Mouse (Mus musculus) intestine, embryonic 15.5 days (tissue): ENCODE results near the gene Capn7. TPM values are rescaled to one million over a fixed set of nuclear protein-coding genes. Genes with fewer than 3 reads are reported as not detected.

Experiments used
- ATAC-seq: fragments of 200-750 bp; cut with Nextera tagmentation; 2 replicates; pipeline ENCODE4 v1.8.0; 2017; ENCODE audit warnings: moderate TSS enrichment, moderate library complexity
- H3K27ac ChIP-seq: fragments of 300-500 bp; sonication (generic); 2 replicates; pipeline ENCODE4 v1.5.1; 2015; ENCODE audit warnings: mild to moderate bottlenecking, inconsistent platforms
- H3K27me3 ChIP-seq: fragments of 300-500 bp; sonication (generic); replicated peaks from 2 replicates; pipeline ENCODE4 v1.6.1; 2015; ENCODE audit warnings: inconsistent platforms
- H3K36me3 ChIP-seq: fragments of 300-500 bp; sonication (generic); 2 replicates; pipeline ENCODE4 v1.6.1; 2015; ENCODE audit warnings: inconsistent platforms
- H3K4me1 ChIP-seq: fragments of 300-500 bp; sonication (generic); replicated peaks from 2 replicates; pipeline ENCODE4 v1.6.1; 2015; ENCODE audit warnings: inconsistent platforms
- H3K4me2 ChIP-seq: fragments of 300-500 bp; sonication (generic); replicated peaks from 2 replicates; pipeline ENCODE4 v1.6.1; 2015; ENCODE audit warnings: mild to moderate bottlenecking, inconsistent platforms
- H3K4me3 ChIP-seq: fragments of 300-500 bp; sonication (generic); replicated peaks from 2 replicates; pipeline ENCODE4 v1.5.1; 2015; ENCODE audit warnings: inconsistent platforms
- H3K9ac ChIP-seq: fragments of 300-500 bp; sonication (generic); 2 replicates; pipeline ENCODE4 v1.6.1; 2015; ENCODE audit warnings: inconsistent platforms
- H3K9me3 ChIP-seq: fragments of 300-500 bp; sonication (generic); 2 replicates; pipeline ENCODE4 v1.6.1; 2016; ENCODE audit warnings: inconsistent platforms
- WGBS: fragments of 180-500 bp; shearing (Covaris S2); methylation state at CpG from one replicate; pipeline ENCODE4 v1.1.7; 2015; 5-methylcytosine and 5-hydroxymethylcytosine counted together
- polyA plus RNA-seq: library from polyadenylated mRNA; unstranded; fragments of >200 nt; fragmentation: Nextera tagmentation; extraction: Ambion mirVana; gene quantifications from 2 replicates; pipeline ENCODE4 v1.2.1, GENCODE M21; 2015

Gene Capn7
- polyA plus RNA-seq: 34.9 and 36.5 TPM in 2 replicates

- H3K4me2 ChIP-seq: peak within 1 kb of the TSS; percentile 70
- H3K4me1 ChIP-seq: 0 out of 2 replicates have a peak, but pooled peaks cover 5% of the 10 kb centered on the region
- H3K27me3 ChIP-seq: no peaks in the 10 kb centered on the region
- H3K4me3 ChIP-seq: peak within 1 kb of the TSS; percentile 95
- peak within 1 kb of the TSS; percentile 95 for H3K9ac ChIP-seq
- H3K36me3 ChIP-seq: no peaks in the 10 kb centered on the region
- peak; percentile 98 for ATAC-seq
- H3K9me3 ChIP-seq: no peaks in the 10 kb centered on the region
- peak within 1 kb of the TSS; percentile 97 for H3K27ac ChIP-seq
- under 1% methylated on average over 78 of the region's 78 CpGs for WGBS
Observed at GRCm38 (mm10) chr14:31336369-31337155, at the start of gene Capn7. Gene Capn7 (plus strand): TSS chr14:31336638.

GRCm38 (mm10) chr14:31313192-31313591, 23.2 kb upstream of the Capn7 start:
- Histone ChIP-seq H3K4me2 (no peak overlapping the region), H3K9me3 (no peaks in the 10 kb centered on the region), H3K4me1 (no peaks in the 10 kb centered on the region), H3K27ac (no peak overlapping the region), H3K27me3 (no peaks in the 10 kb centered on the region), H3K36me3 (no peaks in the 10 kb centered on the region), H3K4me3 (no peak overlapping the region), H3K9ac (no peak overlapping the region)
- no peak for ATAC-seq
- WGBS: 68% methylated on average over 3 of the region's 3 CpGs

- no peaks in the 10 kb centered on the region for H3K27me3 ChIP-seq
- no peak overlapping the region for H3K4me3 ChIP-seq
- H3K36me3 ChIP-seq: no peaks in the 10 kb centered on the region
- no peaks in the 10 kb centered on the region for H3K4me1 ChIP-seq
- no peak overlapping the region for H3K4me2 ChIP-seq
- 64% methylated on average over 12 of the region's 12 CpGs for WGBS
- H3K9me3 ChIP-seq: no peaks in the 10 kb centered on the region
- no peak overlapping the region for H3K27ac ChIP-seq
- no peak overlapping the region for H3K9ac ChIP-seq
- ATAC-seq: no peak
Observed at GRCm38 (mm10) chr14:31316613-31317012, 19.8 kb upstream of the Capn7 start.

- WGBS: 77% methylated on average over 3 of the region's 3 CpGs
Observed at GRCm38 (mm10) chr14:31317754-31318153, 18.7 kb upstream of the Capn7 start.

GRCm38 (mm10) chr14:31319546-31319945, 16.9 kb upstream of the Capn7 start:
- 82% methylated on average over 10 of the region's 10 CpGs for whole genome bisulfite sequencing
- Histone ChIP-seq H3K4me3 (no peak overlapping the region), H3K9me3 (no peaks in the 10 kb centered on the region), H3K27ac (no peak overlapping the region), H3K9ac (no peak overlapping the region), H3K27me3 (no peaks in the 10 kb centered on the region), H3K4me1 (no peaks in the 10 kb centered on the region), H3K4me2 (no peak overlapping the region), H3K36me3 (no peaks in the 10 kb centered on the region)
- no peak for ATAC-seq

More at GRCm38 (mm10) chr14:31317754-31318153, 18.7 kb upstream of the Capn7 start:
- H3K27me3 ChIP-seq: no peaks in the 10 kb centered on the region
- no peak overlapping the region for H3K9ac ChIP-seq
- no peak overlapping the region for H3K4me3 ChIP-seq
- H3K9me3 ChIP-seq: no peaks in the 10 kb centered on the region
- H3K36me3 ChIP-seq: no peaks in the 10 kb centered on the region
- no peak for ATAC-seq
- H3K27ac ChIP-seq: no peak overlapping the region
- H3K4me1 ChIP-seq: no peaks in the 10 kb centered on the region
- H3K4me2 ChIP-seq: no peak overlapping the region

- H3K4me2 ChIP-seq: no peak overlapping the region
- no peak overlapping the region for H3K9ac ChIP-seq
- no peak for ATAC-seq
- H3K4me1 ChIP-seq: no peaks in the 10 kb centered on the region
- 89% methylated on average over 11 of the region's 11 CpGs for WGBS
- H3K27me3 ChIP-seq: no peaks in the 10 kb centered on the region
- no peaks in the 10 kb centered on the region for H3K9me3 ChIP-seq
- H3K36me3 ChIP-seq: no peaks in the 10 kb centered on the region
- no peak overlapping the region for H3K27ac ChIP-seq
- H3K4me3 ChIP-seq: no peak overlapping the region
Observed at GRCm38 (mm10) chr14:31321181-31321580, 15.3 kb upstream of the Capn7 start.

GRCm38 (mm10) chr14:31322191-31322590, 14.2 kb upstream of the Capn7 start:
- Histone ChIP-seq H3K9me3 (no peaks in the 10 kb centered on the region), H3K27ac (no peak overlapping the region), H3K4me1 (no peaks in the 10 kb centered on the region), H3K27me3 (no peaks in the 10 kb centered on the region), H3K36me3 (no peaks in the 10 kb centered on the region), H3K4me2 (no peak overlapping the region), H3K4me3 (no peak overlapping the region), H3K9ac (no peak overlapping the region)
- no peak for ATAC-seq
- WGBS: 83% methylated on average over 3 of the region's 3 CpGs

GRCm38 (mm10) chr14:31323189-31323588, 13.2 kb upstream of the Capn7 start:
- no peaks in the 10 kb centered on the region for H3K4me1 ChIP-seq
- H3K27ac ChIP-seq: no peak overlapping the region
- no peak overlapping the region for H3K9ac ChIP-seq
- no peaks in the 10 kb centered on the region for H3K9me3 ChIP-seq
- H3K36me3 ChIP-seq: no peaks in the 10 kb centered on the region
- no peak for ATAC-seq
- 84% methylated on average over 4 of the region's 4 CpGs for WGBS
- H3K4me3 ChIP-seq: peak overlapping the region; percentile 31; the same call in 1 of the 2 replicates
- H3K4me2 ChIP-seq: peak overlapping the region; percentile 73
- no peaks in the 10 kb centered on the region for H3K27me3 ChIP-seq

GRCm38 (mm10) chr14:31323849-31324792, 12.3 kb upstream of the Capn7 start, which contains the start of gene Dnah1:
Gene Dnah1 (minus strand): TSS chr14:31323896.
- 28% methylated on average over 28 of the region's 28 CpGs for WGBS
- H3K27me3 ChIP-seq: no peaks in the 10 kb centered on the region
- H3K27ac ChIP-seq: no peak within 1 kb of the TSS
- H3K4me2 ChIP-seq: peak within 1 kb of the TSS; percentile 73
- H3K9ac ChIP-seq: peak within 1 kb of the TSS; percentile 19; the same call in 1 of the 2 replicates
- H3K36me3 ChIP-seq: no peaks in the 10 kb centered on the region
- peak; percentile 74 for ATAC-seq
- no peaks in the 10 kb centered on the region for H3K4me1 ChIP-seq
- H3K9me3 ChIP-seq: no peaks in the 10 kb centered on the region
- peak within 1 kb of the TSS; percentile 31 for H3K4me3 ChIP-seq

GRCm38 (mm10) chr14:31324851-31325250, 11.6 kb upstream of the Capn7 start:
- no peak overlapping the region for H3K4me3 ChIP-seq
- H3K27ac ChIP-seq: no peak overlapping the region
- H3K36me3 ChIP-seq: no peaks in the 10 kb centered on the region
- no peaks in the 10 kb centered on the region for H3K4me1 ChIP-seq
- no peak overlapping the region for H3K9ac ChIP-seq
- whole genome bisulfite sequencing: 71% methylated on average over 10 of the region's 10 CpGs
- ATAC-seq: no peak
- H3K27me3 ChIP-seq: no peaks in the 10 kb centered on the region; the same call in 1 of the 2 replicates
- H3K9me3 ChIP-seq: no peaks in the 10 kb centered on the region
- no peak overlapping the region for H3K4me2 ChIP-seq

GRCm38 (mm10) chr14:31325551-31325950, 10.9 kb upstream of the Capn7 start:
- H3K27ac ChIP-seq: no peak overlapping the region
- H3K4me3 ChIP-seq: no peak overlapping the region
- H3K9ac ChIP-seq: no peak overlapping the region
- H3K27me3 ChIP-seq: no peaks in the 10 kb centered on the region; the same call in 1 of the 2 replicates
- WGBS: 55% methylated on average over 5 of the region's 5 CpGs
- ATAC-seq: no peak
- no peak overlapping the region for H3K4me2 ChIP-seq
- no peaks in the 10 kb centered on the region for H3K4me1 ChIP-seq
- no peaks in the 10 kb centered on the region for H3K36me3 ChIP-seq
- H3K9me3 ChIP-seq: no peaks in the 10 kb centered on the region

- no peaks in the 10 kb centered on the region for H3K4me1 ChIP-seq
- H3K4me3 ChIP-seq: no peak overlapping the region
- H3K27ac ChIP-seq: no peak overlapping the region
- no peaks in the 10 kb centered on the region for H3K9me3 ChIP-seq
- H3K27me3 ChIP-seq: no peaks in the 10 kb centered on the region; the same call in 1 of the 2 replicates
- no peaks in the 10 kb centered on the region for H3K36me3 ChIP-seq
- ATAC-seq: no peak
- WGBS: 75% methylated on average over 7 of the region's 7 CpGs
- H3K9ac ChIP-seq: no peak overlapping the region
- H3K4me2 ChIP-seq: no peak overlapping the region
Observed at GRCm38 (mm10) chr14:31326770-31327169, 9.7 kb upstream of the Capn7 start.
